Mouse (Mus musculus): Measurements from ENCODE around the gene Gnpda2. TPM values are rescaled to one million over a fixed set of nuclear protein-coding genes. Genes with fewer than 3 reads are reported as not detected.

Gnpda2 gene
- polyA plus RNA-seq, 1 experiment = not detected

DNA sequence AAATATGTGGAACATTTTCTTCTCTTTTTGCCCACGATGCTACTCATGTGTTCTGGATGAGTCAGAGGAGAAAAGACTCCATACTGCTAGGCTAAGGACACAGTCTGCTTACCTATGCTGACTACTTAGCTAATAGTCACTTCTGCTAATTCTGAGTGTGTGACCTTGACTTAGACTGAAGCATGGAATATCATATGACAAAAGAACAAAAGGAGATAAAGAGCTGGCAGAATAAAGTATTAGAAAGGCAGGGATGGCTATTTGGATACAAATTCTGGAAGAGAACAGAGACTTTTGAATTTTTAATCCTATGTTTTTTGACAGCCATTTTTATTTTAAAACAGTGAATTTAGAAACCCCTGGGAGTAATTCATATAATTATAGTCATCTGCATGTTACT, 50.5 kb downstream of the Gnpda2 start:
- H3K9me3 ChIP-seq (ENCODE audit: control insufficient read depth, low read length) = no peaks in the 10 kb centered on the region
- no peaks in the 10 kb centered on the region for H3K27me3 ChIP-seq (ENCODE audit: control insufficient read depth)
- H3K4me3 ChIP-seq (replicated peaks) = no peak overlapping the region
- no peaks in the 10 kb centered on the region for H3K36me3 ChIP-seq (ENCODE audit: control insufficient read depth)
- no peaks in the 10 kb centered on the region for H3K4me1 ChIP-seq (ENCODE audit: control insufficient read depth)
- TF ChIP-seq TAL1 (IDR thresholded peaks at IDR 0.05; ENCODE audit: low read length) (no peak), GATA1 (IDR thresholded peaks at IDR 0.05; ENCODE audit: low read length) (no peak)

GRCm38 (mm10) chr5:69523944-69524343, 68.2 kb downstream of the Gnpda2 start:
- Histone ChIP-seq H3K27me3 (ENCODE audit: control insufficient read depth) (no peaks in the 10 kb centered on the region), H3K4me1 (ENCODE audit: control insufficient read depth) (no peaks in the 10 kb centered on the region), H3K36me3 (ENCODE audit: control insufficient read depth) (no peaks in the 10 kb centered on the region), H3K9me3 (ENCODE audit: control insufficient read depth, low read length) (no peaks in the 10 kb centered on the region), H3K4me3 (replicated peaks) (no peak overlapping the region)
- TF ChIP-seq TAL1 (IDR thresholded peaks at IDR 0.05; ENCODE audit: low read length) = no peak
- TF ChIP-seq GATA1 (IDR thresholded peaks at IDR 0.05; ENCODE audit: low read length) = no peak

Other genes with a start within 250 kb of the Gnpda2 start
- not detected in 2 replicates for gene Yipf7, start 49.7 kb downstream of the Gnpda2 start, polyA plus RNA-seq (2012)
- gene Guf1, start 35.4 kb downstream of the Gnpda2 start, polyA plus RNA-seq (2012) = 0.08 and 0.11 TPM in 2 replicates

Measured in erythroblast, embryonic 14.5 days (primary cell).